Mouse (Mus musculus) spleen, postnatal 14 days (tissue): ENCODE data around the gene Tmem91.
A peak's percentile ranks its signal among the peaks of the same experiment; 100 is the strongest.

Experiments used
- DNase-seq, 2 experiments: peaks; one replicate each; pipeline ENCODE4 v3.0.0; 2021 to 2022; ENCODE audit warnings: low spot score in 2 of 2

The Tmem91 gene

DNA sequence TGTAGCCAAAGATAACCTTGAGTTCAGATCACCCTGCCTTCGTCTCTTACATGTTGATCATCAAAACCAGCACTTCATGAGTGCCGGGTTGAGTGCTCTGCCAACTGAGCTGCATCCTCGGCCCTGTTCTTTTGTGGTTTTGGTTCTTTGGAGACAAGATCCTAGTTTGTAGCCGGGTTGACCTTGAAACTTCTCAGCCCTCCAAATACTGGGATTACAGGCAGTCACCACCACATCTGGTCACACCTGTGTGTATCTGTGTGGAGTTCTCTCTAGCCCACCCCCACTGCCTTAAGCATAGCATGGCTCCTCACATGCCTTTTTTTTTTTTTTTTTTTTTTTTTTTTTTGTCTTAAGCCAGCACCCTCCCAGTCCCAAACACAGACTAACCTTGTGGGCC, 4.9 kb downstream of the Tmem91 start:
- no peak for DNase-seq

DNA sequence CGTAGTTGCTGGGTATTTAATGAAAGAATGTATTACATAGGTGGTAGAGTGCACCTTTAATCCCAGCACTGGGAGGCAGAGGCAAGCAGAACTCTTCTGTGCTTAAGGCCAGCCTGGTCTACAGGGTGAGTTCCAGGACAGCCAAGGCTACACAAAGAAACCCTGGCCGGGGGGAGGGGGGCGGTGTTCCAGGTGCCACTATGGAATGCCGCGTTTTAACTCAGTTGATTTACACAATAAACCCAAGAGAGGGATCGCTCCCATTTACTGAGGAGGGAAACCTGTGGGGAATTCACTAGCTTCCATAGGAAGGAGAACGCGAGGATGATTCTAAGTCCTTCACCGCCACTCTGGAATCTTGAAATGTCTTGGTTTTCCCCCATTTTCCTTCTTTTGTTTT, 5.3 kb downstream of the Tmem91 start:
- DNase-seq, result no peak

DNA sequence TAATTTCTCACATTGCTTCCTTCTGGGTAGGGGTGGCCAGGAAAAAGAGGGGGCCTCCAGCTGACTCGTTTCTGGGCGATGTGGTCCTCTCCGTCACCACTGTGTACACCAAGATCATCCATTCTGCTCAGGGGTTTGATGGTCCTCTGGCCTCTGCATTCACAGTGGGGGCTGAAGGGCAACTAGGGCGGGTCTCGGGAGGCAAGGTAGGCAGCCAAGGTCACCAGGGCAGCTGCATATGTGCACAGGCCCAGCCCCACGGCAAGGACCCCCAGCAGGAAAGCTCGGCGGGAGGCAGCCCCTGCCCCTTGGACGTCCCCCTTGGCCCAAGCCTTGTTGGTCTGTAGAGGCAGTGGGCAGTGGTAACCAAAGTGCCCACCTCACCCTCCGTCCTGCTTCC, 5.8 kb downstream of the Tmem91 start:
- DNase-seq, result no peak

DNA sequence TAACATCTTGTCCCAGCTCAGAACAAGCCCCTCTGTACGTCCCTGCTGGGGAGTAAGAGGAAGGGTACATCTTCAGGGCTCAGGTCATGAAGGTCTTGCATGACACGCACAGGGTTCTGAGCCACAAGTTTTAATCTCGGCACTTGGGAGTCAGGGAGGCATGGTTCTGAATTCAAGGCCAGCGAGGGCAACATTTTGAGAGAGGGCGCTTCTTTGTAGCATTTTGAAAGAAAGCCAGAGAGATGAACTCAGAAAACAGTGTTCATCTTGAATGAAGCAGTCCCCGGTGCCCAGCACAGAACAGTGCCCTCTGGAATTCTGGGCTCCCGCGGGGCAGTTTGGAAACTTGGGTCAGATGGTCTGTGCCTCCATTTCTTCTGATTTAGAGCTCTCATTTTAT, 8.6 kb downstream of the Tmem91 start:
- DNase-seq, result no peak

DNA sequence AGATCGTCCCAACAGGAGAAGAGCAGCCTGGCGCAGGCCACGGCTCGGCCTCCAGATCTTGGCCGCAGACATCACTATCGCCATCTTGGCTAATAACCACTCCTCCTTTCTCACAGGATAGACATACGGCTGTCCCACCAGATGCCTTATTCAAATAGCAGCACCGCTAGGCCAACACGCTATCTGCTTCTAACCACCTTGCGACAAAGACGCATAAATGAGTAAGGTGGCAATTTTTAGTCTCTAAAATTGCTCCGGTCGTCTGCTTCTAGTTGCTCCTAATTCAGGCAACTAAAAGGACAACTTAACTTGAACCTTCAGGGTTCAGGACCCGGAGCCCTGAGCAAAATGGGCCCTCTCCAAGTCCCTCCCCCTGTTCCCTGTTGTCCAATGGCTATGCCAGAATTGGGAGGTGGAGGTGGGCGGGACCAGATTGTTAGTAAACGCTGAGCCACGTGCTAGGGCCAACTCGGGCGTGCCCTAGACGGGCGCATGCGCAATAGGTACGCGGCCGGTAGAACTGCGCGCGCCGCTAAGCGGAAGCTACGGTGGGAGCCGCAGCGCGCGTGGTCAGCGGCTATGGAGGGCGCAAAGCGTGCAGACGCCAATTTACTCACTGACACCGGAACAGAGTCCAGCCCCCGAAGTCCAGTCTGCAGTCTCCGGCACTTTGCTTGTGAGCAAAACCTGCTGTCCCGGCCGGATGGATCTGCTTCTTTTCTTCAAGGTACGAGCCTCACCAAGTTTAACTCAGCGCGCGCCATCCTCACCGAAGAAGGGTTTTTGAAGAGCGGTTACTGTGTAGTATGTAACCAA, 16.1 kb downstream of the Tmem91 start, which contains the start of the genes Bckdha and Exosc5:
Gene Bckdha (minus strand): TSS at position 325 of the 816 bp plus-strand sequence.
Gene Exosc5 (plus strand): TSS at position 508 of the 816 bp plus-strand sequence.
- peak; percentile 97 to 98 for DNase-seq

DNA sequence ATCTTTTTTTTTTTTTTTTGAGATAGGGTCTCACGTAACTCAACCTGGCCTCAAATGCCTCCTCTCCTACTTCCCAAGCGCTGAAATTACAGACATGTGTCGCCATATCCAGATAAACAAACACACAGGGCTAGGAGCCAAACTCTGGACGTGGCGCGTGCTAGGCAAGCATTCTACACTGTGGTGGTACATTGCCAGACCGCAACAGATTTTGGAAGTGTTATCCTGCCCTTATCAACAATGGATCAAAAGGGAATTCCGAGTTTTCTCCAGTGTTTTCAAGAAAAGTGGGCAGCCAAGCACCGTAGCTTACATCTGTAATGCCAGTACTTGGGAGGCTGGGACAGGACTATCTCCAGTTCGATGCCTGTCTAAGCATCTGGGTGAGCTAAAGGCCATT, 17.2 kb downstream of the Tmem91 start:
- DNase-seq, result no peak

DNA sequence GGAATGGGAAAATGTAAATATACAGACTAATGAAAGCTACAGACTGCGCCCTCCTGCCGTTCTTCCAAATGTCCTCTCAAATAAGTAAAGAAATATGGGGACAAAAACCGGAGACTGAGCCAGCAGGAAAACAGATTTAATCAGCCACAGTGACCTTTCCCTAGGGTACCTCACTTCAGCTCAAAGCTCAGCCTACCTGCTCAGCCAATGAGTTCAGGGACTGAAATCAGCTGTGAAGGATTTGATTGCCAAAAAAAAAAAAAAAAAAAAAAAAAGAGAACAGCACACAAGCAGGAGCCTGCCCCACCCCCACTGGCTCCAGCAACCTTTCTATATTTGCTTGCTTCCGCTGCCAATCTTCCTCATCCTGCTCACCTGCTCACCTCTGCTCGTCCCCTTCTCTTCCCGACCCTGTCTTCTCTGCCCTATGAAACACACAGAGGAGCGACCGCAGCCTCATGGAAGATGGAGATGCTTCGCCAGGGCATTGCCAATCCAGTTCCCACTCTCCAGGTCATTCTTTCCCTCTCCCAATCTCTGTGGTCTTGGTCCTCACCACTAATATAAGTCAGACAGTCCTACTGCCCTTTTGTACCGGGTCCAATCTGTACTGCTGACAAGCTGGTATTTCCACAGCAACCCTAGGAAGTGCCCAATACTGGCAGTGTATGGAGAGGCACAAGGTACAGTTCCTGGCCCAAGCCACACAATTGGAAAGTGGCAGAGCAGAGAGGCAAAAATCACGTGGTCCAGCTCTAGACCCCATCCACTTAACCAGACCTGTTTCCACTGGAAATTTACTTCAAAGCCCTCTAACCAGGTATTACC, 19.2 kb downstream of the Tmem91 start:
- DNase-seq, result no peak

DNA sequence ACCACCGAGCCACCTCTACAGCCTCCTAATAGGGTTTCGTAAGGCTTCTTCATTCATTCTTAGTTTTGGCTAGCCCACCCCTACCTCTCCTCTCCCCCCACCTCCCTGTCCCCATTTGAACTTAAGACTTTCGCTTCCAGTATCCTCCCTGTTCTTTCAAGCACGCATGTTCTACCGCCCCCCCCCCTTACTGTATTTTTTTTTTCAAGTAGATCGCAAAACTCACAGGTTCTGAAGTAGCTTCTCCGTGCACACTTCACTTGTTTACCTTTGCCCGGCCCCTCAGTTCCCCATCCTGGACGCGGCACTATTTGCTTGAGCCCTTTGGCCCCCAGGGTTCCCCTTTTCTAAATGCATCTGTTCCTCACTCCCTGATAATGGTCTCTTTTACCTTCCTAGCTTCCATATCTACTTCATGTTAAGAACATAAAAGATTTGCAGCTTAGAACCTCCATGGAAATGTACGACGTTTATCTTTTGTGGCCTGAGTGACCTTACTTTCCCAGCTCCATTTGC, 22.7 kb downstream of the Tmem91 start:
- DNase-seq, result no peak

DNA sequence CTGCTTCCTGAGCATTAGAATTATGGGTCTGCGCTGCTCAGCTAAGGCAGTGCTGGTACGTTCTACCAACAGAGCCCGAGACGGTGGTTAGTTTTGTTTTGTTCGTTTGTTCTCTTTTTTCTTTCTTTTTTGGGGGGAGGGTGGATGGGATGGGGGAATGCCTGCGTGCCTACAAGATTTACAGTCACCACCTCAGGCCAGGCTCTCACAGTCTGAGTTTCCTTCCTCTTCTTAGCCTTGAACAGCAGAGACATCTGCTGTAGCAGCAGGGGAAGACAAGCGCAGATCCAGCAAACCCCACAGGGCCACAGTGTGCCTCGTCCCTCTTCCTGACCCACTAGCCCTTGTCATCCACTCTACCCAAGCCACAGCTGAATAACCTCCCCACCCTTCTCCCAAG, 23.7 kb downstream of the Tmem91 start:
- DNase-seq, result no peak

DNA sequence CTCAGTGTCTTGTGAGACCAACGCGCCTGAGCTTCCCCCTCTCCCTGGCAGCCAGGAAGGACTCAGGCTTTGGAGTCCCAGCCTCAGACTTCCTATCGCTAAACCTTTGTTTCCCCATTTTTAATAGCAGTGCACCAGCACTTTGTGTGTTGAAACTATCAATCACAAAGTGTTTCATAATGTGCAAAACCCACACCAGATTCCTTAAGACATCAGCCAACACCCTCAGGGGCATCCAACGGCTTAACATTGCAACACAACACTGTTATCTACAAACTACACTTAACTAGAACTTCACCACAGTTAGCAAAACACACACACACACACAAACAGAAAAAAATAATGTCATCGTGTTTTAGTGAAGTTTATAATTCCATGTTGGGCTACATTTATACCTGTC, 25.1 kb downstream of the Tmem91 start:
- DNase-seq, result no peak

DNA sequence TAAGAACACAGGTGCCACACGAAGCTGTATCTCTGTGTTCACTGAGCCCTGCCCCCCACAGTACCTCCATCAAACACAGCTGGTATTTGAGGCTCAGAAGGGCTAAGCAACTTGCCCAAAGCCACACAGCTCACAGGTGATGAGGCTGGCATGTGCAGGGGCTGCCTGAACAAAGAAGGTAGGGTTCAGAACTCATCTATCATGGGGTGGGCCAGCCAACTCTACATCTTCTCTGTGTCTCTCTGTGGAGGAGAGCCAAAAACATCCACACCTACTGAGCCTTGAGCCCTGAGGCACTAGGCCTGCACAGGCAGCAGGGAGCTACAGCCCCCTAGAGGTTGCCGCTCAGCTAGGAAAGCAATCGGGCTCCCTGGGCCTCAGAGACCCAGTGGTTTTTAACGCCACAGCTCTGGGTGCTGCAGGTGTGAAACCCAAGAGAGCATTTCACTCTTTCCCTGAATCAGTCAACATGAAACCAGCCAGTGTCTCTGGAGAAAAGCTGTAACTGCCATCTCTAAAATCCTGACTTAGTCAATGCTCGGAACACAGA, 27.3 kb downstream of the Tmem91 start:
- peak in 1 of 2 experiments; percentile 50 for DNase-seq

DNA sequence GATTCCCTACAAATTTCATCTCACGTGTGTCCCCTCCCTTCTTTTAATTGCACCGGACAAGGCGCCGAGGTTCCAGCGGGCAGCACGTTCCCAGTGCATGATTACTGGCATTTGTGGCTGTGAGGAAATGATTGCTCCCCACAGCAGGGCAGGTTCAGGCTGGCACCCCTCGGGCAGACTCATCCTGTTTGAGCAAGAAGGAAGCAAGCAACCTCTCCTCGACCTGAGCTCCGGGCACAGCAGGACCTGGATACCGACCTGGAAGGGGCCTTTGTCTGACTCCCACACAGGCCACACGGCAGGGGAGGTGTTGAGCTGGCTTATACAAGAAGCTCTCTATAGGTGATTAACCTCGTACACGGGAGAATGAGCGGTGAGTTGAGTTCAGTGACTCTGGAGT, 29.9 kb downstream of the Tmem91 start:
- DNase-seq, result no peak

DNA sequence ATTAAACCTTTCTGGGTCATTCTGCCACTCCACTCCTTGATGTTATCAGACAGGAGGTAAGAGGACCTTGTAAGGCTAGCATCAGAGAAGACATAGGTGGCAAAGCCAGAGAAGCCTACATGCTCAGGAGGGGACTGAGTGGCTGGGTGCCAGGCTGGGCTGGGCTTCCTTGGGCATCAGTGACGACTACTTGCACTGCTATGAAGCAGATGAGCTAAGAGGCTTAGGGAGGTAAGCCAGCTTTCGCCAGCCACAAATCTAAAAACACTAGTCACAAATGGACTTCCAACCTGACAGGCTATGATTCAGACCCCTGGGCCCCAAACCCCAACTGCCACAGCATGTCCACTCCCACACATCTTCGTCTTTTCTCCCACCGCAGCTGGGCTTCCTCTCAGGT, 30.3 kb downstream of the Tmem91 start:
- no peak for DNase-seq

DNA sequence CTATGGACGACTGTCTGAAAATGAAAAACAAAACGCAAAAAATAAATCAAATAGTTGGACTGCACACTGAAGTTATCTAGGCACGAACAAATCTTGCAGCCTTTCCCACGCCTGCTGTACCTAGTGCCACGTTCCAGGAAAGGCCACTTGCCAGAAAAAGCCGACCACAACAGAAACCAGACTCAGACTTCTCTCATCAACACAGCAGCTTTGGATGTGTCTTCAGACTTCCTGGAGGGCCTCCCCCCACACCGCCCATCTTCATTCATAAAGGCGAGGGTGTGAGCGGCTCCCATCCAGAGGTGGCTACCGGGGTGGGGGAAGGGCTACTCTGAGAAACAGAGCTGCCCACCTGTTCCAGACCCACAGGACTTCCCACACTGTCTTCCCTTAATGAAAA, 30.8 kb downstream of the Tmem91 start:
- no peak for DNase-seq

DNA sequence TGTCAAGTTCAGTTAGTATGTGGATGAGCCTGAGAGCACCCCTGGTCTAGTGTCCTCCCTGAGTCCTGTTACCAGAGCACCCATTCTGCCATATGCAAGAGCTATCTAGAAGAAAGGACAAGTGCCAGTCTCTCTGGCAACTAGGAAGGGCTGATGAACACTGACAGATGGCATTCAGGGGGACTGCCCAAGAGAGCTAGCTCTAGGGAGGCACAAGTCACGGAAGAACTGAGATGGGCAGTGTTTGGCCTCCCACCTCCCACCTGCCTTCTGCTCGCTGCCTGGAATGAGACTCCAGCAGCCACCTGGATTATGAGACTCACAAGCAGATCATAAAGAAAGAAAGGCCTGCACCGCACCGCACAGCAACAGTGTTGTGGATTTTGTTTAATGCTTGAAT, 35.2 kb downstream of the Tmem91 start:
- no peak for DNase-seq

DNA sequence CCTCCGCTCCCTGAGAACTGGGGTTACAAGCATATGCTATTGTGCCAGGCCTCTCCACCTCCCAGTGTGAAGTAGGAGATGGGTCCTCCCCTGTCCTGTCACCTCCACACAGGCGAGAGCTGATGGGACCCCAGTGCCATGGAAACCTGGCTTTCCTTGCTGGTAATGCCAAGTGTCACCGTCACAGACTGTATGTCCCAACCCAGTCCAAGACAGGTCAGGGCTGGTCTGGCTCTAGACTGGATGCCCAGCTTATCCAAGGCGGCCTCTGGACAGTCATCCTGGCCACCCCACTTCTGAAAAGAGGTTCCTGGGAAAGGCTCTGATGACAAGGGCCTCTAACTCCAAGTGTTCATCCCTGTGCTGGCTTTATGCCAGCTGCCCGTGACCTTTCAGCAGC, 37.9 kb downstream of the Tmem91 start:
- no peak for DNase-seq

DNA sequence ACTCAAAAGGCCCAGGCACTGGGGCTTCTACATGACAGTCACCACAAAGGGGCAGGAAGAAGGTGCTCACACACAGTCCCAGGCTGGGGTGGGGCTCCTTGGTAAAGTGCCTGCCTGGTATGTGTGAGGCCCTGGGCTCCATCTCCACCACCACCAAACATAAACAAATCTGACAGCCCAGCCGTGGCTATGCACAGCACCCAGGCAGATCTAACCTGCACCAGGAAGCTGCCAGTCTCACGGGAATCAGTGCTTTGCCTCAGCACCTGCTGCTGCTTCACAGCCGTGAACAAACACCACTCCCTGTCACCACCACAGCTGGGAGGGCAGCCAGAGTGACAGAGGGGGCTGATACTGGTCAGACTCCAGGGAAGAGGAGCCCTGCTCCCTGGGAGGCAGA, 38.6 kb downstream of the Tmem91 start:
- DNase-seq, result peak; percentile 47 to 64

DNA sequence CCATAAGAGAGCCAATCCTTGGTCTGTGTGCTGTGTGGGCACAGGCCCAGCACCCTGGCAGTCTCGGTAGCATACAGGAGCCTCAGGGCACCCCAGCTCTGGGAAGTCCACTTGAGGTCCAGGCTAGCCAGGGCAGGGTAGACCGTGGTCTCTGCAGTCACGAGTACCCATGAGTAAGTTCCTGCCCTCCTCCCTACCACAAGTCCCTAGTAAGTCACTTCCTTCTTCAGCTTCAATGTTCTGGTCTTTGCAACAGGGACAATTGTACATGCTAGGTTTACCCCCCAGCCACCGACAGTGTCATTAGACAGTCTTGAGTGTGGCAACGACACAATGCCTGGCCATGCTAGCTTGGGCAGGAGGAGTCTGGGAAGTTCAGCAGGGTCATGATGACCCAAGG, 42.3 kb downstream of the Tmem91 start:
- DNase-seq, result no peak

DNA sequence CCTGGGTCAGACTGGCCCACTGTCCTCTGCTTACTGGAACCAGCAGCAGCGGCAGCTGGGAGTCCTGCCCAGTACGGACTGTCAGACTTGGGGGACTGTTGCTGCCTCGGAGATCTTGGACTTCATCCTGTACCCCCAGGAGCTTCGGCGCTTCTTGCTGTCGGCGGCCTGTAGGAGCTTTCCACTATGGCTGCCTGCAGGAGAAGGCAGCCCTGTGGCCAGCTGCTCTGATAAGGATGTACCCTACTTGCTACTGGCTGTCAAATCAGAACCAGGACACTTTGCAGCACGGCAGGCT, 46.7 kb downstream of the Tmem91 start:
- DNase-seq, result no peak

DNA sequence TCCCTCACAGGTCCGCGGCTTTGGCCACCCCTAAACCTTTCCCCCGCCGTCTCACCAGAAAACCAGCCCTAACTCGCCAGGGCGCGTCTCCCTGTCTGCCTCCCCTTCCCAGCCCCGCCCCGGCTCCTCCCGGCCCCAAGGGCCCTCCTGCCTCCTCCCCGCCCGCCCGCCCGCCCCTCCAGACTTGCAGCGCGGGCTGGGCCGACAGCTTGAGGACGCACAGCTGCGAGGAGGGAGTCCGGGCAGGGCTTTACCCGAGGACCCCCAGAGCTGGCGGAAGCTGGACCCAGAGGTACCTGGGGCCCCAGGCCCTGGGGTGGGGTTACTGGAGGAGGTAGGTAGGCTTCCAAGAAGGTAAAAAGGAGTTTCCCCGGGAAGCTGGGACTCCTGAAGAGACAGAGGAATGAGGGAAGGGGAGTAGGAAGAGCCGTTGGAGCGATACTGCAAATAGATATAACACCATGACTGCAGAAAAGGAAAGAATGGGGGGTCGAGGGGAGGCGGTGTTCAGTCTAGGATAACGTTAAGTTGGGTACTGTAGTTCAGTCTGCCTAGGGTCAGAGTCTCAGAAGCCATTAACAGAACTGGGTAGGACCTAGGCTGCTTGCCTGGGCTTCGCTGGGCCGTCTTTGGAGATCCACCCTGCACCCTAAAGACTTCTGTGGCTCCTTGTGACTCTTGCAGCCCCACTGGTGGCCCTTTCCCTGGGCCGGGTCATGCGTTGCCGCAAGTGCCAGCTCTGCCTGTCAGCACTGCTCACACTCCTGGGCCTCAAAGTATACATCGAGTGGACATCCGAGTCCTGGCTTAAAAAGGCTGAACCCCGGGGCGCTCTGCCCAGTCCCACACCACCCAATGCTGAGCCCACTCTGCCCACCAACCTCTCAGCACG, 47.3 kb downstream of the Tmem91 start:
- DNase-seq, result peak; percentile 29 to 58
